Mouse (Mus musculus) urinary bladder, postnatal 36 days (tissue): ENCODE measurements around the gene Tmem79.
"Not testable (repeated sequence)": the region's sequence is repeated elsewhere in the genome, so short reads cannot be mapped to it uniquely, and the experiment has no call there.

ENCODE experiments used
- DNase-seq, 2 experiments: peaks; one replicate each; pipeline ENCODE4 v3.0.0; 2022; ENCODE audit warnings: low spot score in 2 of 2, mixed read lengths in 1 of 2

Tmem79 gene

GRCm38 (mm10) chr3:88354396-88355165 lies 18.6 kb upstream of the Tmem79 start:
- peak in 1 of 2 experiments; percentile 31 for DNase-seq

- no peak for DNase-seq
Measured at GRCm38 (mm10) chr3:88352907-88353306, 17.0 kb upstream of the Tmem79 start.

GRCm38 (mm10) chr3:88350732-88351131 lies 14.8 kb upstream of the Tmem79 start:
- DNase-seq: no peak

GRCm38 (mm10) chr3:88339006-88339405 lies 3.1 kb upstream of the Tmem79 start:
- no peak for DNase-seq

- no peak for DNase-seq
Measured at GRCm38 (mm10) chr3:88338316-88338715, 2.4 kb upstream of the Tmem79 start.

- no peak for DNase-seq
Measured at GRCm38 (mm10) chr3:88337367-88338020, 1.5 kb upstream of the Tmem79 start.

- DNase-seq: peak in 1 of 2 experiments; percentile 25
Measured at GRCm38 (mm10) chr3:88335436-88336053, 403 bp downstream of the Tmem79 start.

GRCm38 (mm10) chr3:88334902-88335435 lies 979 bp downstream of the Tmem79 start:
- DNase-seq: no peak

- peak; percentile 59 to 71 for DNase-seq
Measured at GRCm38 (mm10) chr3:88334029-88334658, 1.8 kb downstream of the Tmem79 start.

GRCm38 (mm10) chr3:88331282-88331681 lies 4.7 kb downstream of the Tmem79 start:
- DNase-seq: no peak

GRCm38 (mm10) chr3:88328956-88329355 lies 7.0 kb downstream of the Tmem79 start:
- DNase-seq: no peak

GRCm38 (mm10) chr3:88324951-88325405 lies 11.0 kb downstream of the Tmem79 start, which contains the start of gene Glmp:
TSS of gene Glmp (plus strand) at chr3:88325023.
- DNase-seq: peak; percentile 39 to 62

- DNase-seq: no peak
Measured at GRCm38 (mm10) chr3:88299172-88299571, 36.8 kb downstream of the Tmem79 start.

- DNase-seq: no peak
Measured at GRCm38 (mm10) chr3:88297321-88297851, 38.6 kb downstream of the Tmem79 start.

- peak; percentile 88 to 95 for DNase-seq
Measured at GRCm38 (mm10) chr3:88296561-88297318, 39.2 kb downstream of the Tmem79 start, which contains the start of the genes Tsacc and Cct3. TSS of gene Tsacc (minus strand) at chr3:88296999. TSS of gene Cct3 (plus strand) at chr3:88297116.

GRCm38 (mm10) chr3:88296110-88296560 lies 39.8 kb downstream of the Tmem79 start:
- no peak for DNase-seq

GRCm38 (mm10) chr3:88295272-88295671 lies 40.7 kb downstream of the Tmem79 start:
- not testable (repeated sequence) for DNase-seq

- DNase-seq: peak; percentile 4 to 8
Measured at GRCm38 (mm10) chr3:88291970-88292369, 44.0 kb downstream of the Tmem79 start.

- not testable (repeated sequence) for DNase-seq
Measured at GRCm38 (mm10) chr3:88288133-88288713, 47.7 kb downstream of the Tmem79 start.

GRCm38 (mm10) chr3:88287110-88287509 lies 48.8 kb downstream of the Tmem79 start, which contains the start of gene Gm38392:
TSS of gene Gm38392 (minus strand) at chr3:88287210.
- DNase-seq: no peak
